Mouse (Mus musculus): ENCODE measurements around the gene Nlrp6. TPM values are rescaled to one million over a fixed set of nuclear protein-coding genes. Genes with fewer than 3 reads are reported as not detected.

Nlrp6 gene
- polyA plus RNA-seq, 1 experiment from 2014 or later = 1.3 TPM

DNA sequence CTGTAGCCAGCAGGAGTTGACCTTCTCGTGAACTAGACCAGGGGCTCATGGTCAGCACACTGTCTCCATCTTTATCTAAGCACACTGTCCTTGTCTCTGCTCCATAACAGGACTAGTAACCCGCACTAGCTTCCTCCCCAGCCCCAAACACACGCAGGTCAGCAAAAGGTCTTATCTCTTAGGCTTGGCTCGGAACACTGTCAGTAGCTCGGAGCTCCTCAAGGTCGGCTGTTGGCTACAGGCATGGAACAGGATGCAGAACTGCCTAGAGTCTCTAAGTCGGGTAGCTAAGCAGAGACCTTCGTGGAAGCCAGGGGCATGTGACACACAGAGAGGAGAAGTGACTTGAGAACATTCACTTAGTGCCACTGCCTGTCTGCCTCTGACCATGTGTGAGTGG is 27.5 kb downstream of the Nlrp6 start:
- H3K9ac ChIP-seq (ENCODE audit: low read depth, low read length) = no peak overlapping the region
- no peak overlapping the region for H3K4me2 ChIP-seq
- H3K4me1 ChIP-seq (replicated peaks; ENCODE audit: control insufficient read depth, insufficient read depth, low read length) = peaks cover 19% of the 10 kb centered on the region
- no peak overlapping the region for H3K4me3 ChIP-seq (ENCODE audit: low read depth, low read length)
- ATAC-seq (replicated peaks; ENCODE audit: low FRiP score) (no peak), DNase-seq (ENCODE audit: low spot score) (peak; percentile 32)
- H3K27me3 ChIP-seq (replicated peaks; ENCODE audit: control insufficient read depth, insufficient read depth, low read length) = no peaks in the 10 kb centered on the region
- H3K9me3 ChIP-seq (ENCODE audit: control insufficient read depth, low read length) = no peaks in the 10 kb centered on the region
- WGBS = 31% methylated on average over 8 of the region's 8 CpGs
- H3K27ac ChIP-seq (ENCODE audit: low read depth, low read length) = peak overlapping the region; percentile 2; the same call in 1 of the 2 replicates
- peaks cover 7% of the 10 kb centered on the region; the same call in 1 of the 2 replicates for H3K36me3 ChIP-seq (ENCODE audit: control insufficient read depth, insufficient read depth, low read length)

DNA sequence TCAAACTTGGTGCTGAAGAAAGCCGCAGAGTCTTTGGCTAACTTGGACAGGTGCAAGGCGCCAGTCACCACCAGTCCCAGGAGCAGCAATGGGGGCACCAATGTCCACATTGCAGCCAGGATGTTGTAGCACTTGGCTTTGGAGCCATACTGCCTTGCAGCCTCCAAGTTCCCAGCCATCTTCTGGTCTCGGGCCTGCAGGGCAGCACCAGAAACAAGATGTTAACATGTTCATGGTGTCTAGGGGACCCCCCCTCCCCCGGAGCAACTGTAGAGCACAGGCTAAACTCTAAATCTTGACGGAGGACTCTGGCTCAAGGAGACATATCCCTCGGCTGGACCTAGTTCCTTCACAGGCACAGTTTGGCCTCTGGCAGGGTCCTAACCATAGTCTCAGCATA is 28.6 kb downstream of the Nlrp6 start:
- Histone ChIP-seq H3K9ac (ENCODE audit: low read depth, low read length) (no peak overlapping the region), H3K9me3 (ENCODE audit: control insufficient read depth, low read length) (no peaks in the 10 kb centered on the region), H3K4me3 (ENCODE audit: low read depth, low read length) (no peak overlapping the region), H3K27ac (ENCODE audit: low read depth, low read length) (no peak overlapping the region), H3K36me3 (ENCODE audit: control insufficient read depth, insufficient read depth, low read length) (peaks cover 7% of the 10 kb centered on the region; the same call in 1 of the 2 replicates), H3K4me1 (replicated peaks; ENCODE audit: control insufficient read depth, insufficient read depth, low read length) (peaks cover 24% of the 10 kb centered on the region), H3K4me2 (no peak overlapping the region), H3K27me3 (replicated peaks; ENCODE audit: control insufficient read depth, insufficient read depth, low read length) (no peaks in the 10 kb centered on the region)
- no peak for ATAC-seq (replicated peaks; ENCODE audit: low FRiP score)
- WGBS = 86% methylated on average over 6 of the region's 6 CpGs
- no peak for DNase-seq (ENCODE audit: low spot score)

DNA sequence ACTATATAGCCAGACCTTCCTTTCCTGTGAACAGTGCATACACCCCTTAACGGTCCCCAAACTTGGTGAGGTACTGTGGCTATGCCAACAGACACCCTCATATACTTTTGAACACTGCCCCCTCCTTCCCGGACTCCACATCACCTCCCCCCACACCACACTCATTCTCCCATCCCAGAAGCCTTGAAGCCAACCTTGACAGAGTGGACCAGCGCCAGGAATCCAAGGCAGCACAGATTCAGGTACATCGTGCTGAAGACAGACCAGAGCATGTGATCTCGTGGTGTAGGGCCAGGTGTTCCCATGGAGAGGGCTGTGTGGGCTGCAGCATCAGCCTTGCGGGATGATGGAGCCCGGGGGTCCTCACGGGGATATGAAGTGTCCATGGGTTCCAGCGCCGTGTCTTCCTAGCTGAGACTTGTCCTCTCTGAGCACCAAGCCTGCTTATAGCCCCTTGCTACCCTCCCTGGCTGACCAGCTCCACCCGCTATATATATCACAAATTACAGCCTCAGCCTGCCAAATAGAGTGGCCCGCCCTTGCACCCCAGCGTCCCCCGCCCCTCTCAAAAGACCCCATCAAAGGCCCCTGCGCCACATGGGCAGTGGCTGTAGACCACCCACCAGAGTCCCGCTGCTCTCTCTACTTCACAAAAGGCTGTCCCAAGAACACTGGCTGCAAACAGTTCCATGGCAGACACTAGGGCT is 29.3 kb downstream of the Nlrp6 start, which contains the start of gene Ifitm5:
Gene Ifitm5, minus strand, starts transcription at position 468 of the 707 bp plus-strand sequence.
- H3K4me2 ChIP-seq = no peak within 1 kb of the TSS
- no peak within 1 kb of the TSS for H3K4me3 ChIP-seq (ENCODE audit: low read depth, low read length)
- H3K27me3 ChIP-seq (replicated peaks; ENCODE audit: control insufficient read depth, insufficient read depth, low read length) = no peaks in the 10 kb centered on the region
- ATAC-seq (replicated peaks; ENCODE audit: low FRiP score) (no peak), DNase-seq (ENCODE audit: low spot score) (no peak)
- H3K27ac ChIP-seq (ENCODE audit: low read depth, low read length) = no peak within 1 kb of the TSS
- no peak within 1 kb of the TSS for H3K9ac ChIP-seq (ENCODE audit: low read depth, low read length)
- H3K9me3 ChIP-seq (ENCODE audit: control insufficient read depth, low read length) = no peaks in the 10 kb centered on the region
- H3K36me3 ChIP-seq (ENCODE audit: control insufficient read depth, insufficient read depth, low read length) = peaks cover 7% of the 10 kb centered on the region; the same call in 1 of the 2 replicates
- H3K4me1 ChIP-seq (replicated peaks; ENCODE audit: control insufficient read depth, insufficient read depth, low read length) = peaks cover 24% of the 10 kb centered on the region
- WGBS = 86% methylated on average over 16 of the region's 16 CpGs

DNA sequence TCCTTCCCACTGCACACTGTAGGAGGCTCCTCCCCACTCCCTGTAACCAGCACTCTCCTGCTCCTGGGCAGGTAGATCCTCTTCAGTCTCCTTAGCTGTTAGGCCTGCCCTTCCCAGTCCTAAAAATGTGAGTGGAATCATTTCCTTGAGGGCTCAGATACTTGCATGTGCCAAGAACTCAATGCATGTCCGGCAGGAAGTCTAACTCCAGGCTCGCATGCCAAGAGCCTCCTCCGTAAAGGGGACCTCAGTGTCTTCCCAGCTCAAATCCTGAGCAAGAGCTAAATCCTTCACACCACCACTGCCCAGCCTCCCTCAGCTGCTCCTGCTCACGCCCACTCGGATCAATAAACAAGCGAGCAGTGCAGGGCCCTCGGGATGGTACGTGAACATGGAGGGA is 30.3 kb downstream of the Nlrp6 start:
- H3K4me1 ChIP-seq (replicated peaks; ENCODE audit: control insufficient read depth, insufficient read depth, low read length) = peaks cover 25% of the 10 kb centered on the region
- no peak for ATAC-seq (replicated peaks; ENCODE audit: low FRiP score)
- no peaks in the 10 kb centered on the region for H3K9me3 ChIP-seq (ENCODE audit: control insufficient read depth, low read length)
- H3K4me2 ChIP-seq = no peak overlapping the region
- H3K27ac ChIP-seq (ENCODE audit: low read depth, low read length) = no peak overlapping the region
- H3K36me3 ChIP-seq (ENCODE audit: control insufficient read depth, insufficient read depth, low read length) = peaks cover 4% of the 10 kb centered on the region; the same call in 1 of the 2 replicates
- WGBS = 64% methylated on average over 8 of the region's 8 CpGs
- DNase-seq (ENCODE audit: low spot score) = no peak
- H3K4me3 ChIP-seq (ENCODE audit: low read depth, low read length) = no peak overlapping the region
- H3K9ac ChIP-seq (ENCODE audit: low read depth, low read length) = no peak overlapping the region
- H3K27me3 ChIP-seq (replicated peaks; ENCODE audit: control insufficient read depth, insufficient read depth, low read length) = no peaks in the 10 kb centered on the region

DNA sequence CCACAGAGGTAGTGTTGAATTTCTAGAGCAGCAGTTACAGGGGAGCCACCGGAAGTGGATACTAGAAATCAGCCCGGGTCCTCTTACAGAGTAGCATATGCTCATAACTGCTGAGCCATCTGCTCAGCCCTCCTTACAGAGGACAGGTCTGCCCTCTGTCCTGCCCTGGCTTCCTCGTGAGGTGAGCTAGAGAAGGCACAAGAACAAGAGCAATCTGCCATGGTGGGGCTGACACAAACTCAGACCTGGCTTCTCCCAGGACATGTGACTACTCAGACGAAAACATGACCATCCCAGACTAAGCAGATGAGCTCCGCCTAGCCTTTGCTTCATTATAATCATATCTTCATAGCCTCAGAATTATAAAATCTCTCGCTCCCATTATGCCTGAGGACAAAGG is 31.1 kb downstream of the Nlrp6 start:
- Histone ChIP-seq H3K9me3 (ENCODE audit: control insufficient read depth, low read length) (no peaks in the 10 kb centered on the region), H3K4me2 (no peak overlapping the region), H3K27ac (ENCODE audit: low read depth, low read length) (no peak overlapping the region), H3K4me3 (ENCODE audit: low read depth, low read length) (no peak overlapping the region), H3K36me3 (ENCODE audit: control insufficient read depth, insufficient read depth, low read length) (peaks cover 3% of the 10 kb centered on the region; the same call in 1 of the 2 replicates), H3K4me1 (replicated peaks; ENCODE audit: control insufficient read depth, insufficient read depth, low read length) (peaks cover 21% of the 10 kb centered on the region), H3K27me3 (replicated peaks; ENCODE audit: control insufficient read depth, insufficient read depth, low read length) (no peaks in the 10 kb centered on the region), H3K9ac (ENCODE audit: low read depth, low read length) (no peak overlapping the region)
- no peak for DNase-seq (ENCODE audit: low spot score)
- no peak for ATAC-seq (replicated peaks; ENCODE audit: low FRiP score)
- 73% methylated on average over 6 of the region's 6 CpGs for WGBS

DNA sequence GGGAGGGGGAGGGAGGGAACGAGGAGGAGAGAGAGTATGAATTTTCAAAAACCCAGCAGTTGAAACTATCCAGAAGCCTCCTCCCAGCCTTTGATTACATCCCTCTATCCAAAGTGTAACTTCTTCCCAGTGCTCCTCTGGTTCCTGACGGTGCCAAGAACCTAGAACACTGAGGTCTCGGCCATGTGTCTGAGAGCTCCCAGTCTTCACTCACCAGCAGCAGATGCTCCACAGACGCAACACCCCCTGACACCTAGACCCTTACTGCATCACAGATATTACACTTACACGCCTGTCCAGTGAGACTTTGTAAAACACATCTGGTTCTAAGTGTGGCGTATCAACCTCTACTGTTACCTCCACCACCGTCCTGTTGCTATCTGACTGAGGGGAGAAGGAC is 31.7 kb downstream of the Nlrp6 start:
- WGBS = 71% methylated on average over 7 of the region's 7 CpGs
- Histone ChIP-seq H3K9ac (ENCODE audit: low read depth, low read length) (no peak overlapping the region), H3K4me1 (replicated peaks; ENCODE audit: control insufficient read depth, insufficient read depth, low read length) (peaks cover 15% of the 10 kb centered on the region), H3K27ac (ENCODE audit: low read depth, low read length) (no peak overlapping the region), H3K9me3 (ENCODE audit: control insufficient read depth, low read length) (no peaks in the 10 kb centered on the region), H3K36me3 (ENCODE audit: control insufficient read depth, insufficient read depth, low read length) (peaks cover 3% of the 10 kb centered on the region; the same call in 1 of the 2 replicates), H3K4me3 (ENCODE audit: low read depth, low read length) (no peak overlapping the region), H3K4me2 (no peak overlapping the region), H3K27me3 (replicated peaks; ENCODE audit: control insufficient read depth, insufficient read depth, low read length) (no peaks in the 10 kb centered on the region)
- ATAC-seq (replicated peaks; ENCODE audit: low FRiP score) (no peak), DNase-seq (ENCODE audit: low spot score) (no peak)

DNA sequence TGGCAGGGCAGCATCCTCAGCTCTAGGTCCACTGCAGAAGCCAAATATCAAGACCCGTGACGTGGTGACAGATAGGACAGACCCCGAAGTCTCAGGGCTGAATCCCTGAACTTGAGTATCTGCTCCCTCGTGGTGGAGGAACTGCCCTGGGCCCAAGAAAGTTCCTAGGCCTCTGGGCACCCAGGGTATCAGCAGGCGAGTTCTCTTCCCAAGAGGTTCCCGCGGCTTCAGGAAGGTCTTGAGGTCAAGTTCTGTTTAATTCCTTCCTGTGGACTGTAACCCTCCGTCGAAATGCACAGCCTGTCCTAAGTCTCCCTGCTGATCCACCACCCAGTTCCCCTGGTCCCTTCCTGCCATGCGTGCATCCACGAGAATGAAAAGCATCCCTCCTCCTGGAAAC is 32.4 kb downstream of the Nlrp6 start:
- Histone ChIP-seq H3K4me1 (replicated peaks; ENCODE audit: control insufficient read depth, insufficient read depth, low read length) (peaks cover 12% of the 10 kb centered on the region), H3K4me2 (no peak overlapping the region; the same call in 1 of the 2 replicates)

DNA sequence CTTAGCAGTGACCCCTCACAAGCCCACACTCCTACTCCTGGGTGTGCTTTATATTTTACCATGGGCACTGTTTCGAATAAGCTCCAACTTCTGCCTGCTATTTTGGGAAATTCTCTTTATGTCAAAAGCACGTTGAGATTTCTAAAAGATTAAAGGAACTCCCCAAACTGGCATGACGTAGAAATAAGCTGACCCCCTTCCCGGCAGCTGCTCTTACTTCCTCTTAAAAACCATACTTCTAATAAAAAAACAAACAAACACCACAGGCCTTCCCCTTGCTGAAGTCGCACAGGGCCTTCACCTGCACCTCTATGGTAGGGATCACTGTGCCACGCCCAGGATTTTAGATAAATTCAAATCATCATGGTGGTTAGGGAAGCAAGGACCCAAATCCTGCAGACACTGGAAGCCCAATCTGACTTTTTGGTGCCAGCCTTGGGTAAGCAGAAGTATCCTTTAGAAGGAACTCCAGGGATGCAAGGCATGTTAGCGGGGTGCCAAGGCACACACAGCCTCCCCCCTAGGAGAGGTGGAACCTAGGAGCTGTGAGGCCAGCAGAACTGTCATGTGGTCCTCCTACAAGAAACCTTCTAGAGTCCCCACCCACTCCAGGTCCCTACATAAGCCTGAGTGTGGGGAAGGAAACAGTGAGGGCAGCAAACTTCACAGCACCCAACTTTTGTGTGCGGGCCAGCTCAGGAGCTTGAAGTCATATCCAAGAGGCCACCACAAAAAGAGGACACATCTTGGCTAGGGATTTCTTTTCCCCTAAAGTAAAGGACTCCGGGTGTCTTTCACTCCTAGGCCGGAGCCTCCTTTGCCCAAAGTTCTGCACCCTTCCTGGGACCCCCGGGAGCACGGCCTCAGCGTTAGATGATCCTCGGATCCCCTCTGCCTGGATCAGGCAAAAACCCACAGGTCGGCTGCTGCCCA is 33.4 kb downstream of the Nlrp6 start:
- ATAC-seq (replicated peaks; ENCODE audit: low FRiP score) (no peak), DNase-seq (ENCODE audit: low spot score) (no peak)
- no peaks in the 10 kb centered on the region for H3K27me3 ChIP-seq (replicated peaks; ENCODE audit: control insufficient read depth, insufficient read depth, low read length)
- peak overlapping the region; percentile 12; the same call in 1 of the 2 replicates for H3K9ac ChIP-seq (ENCODE audit: low read depth, low read length)
- H3K4me2 ChIP-seq = peak overlapping the region; percentile 70
- no peak overlapping the region for H3K27ac ChIP-seq (ENCODE audit: low read depth, low read length)
- no peaks in the 10 kb centered on the region for H3K9me3 ChIP-seq (ENCODE audit: control insufficient read depth, low read length)
- H3K36me3 ChIP-seq (ENCODE audit: control insufficient read depth, insufficient read depth, low read length) = peaks cover 3% of the 10 kb centered on the region; the same call in 1 of the 2 replicates
- WGBS = 47% methylated on average over 15 of the region's 15 CpGs
- peaks cover 12% of the 10 kb centered on the region for H3K4me1 ChIP-seq (replicated peaks; ENCODE audit: control insufficient read depth, insufficient read depth, low read length)
- H3K4me3 ChIP-seq (ENCODE audit: low read depth, low read length) = peak overlapping the region; percentile 58

More for the DNA sequence above, 32.4 kb downstream of the Nlrp6 start:
- Histone ChIP-seq H3K27ac (ENCODE audit: low read depth, low read length) (no peak overlapping the region), H3K9me3 (ENCODE audit: control insufficient read depth, low read length) (no peaks in the 10 kb centered on the region), H3K9ac (ENCODE audit: low read depth, low read length) (no peak overlapping the region), H3K36me3 (ENCODE audit: control insufficient read depth, insufficient read depth, low read length) (peaks cover 3% of the 10 kb centered on the region; the same call in 1 of the 2 replicates), H3K27me3 (replicated peaks; ENCODE audit: control insufficient read depth, insufficient read depth, low read length) (no peaks in the 10 kb centered on the region), H3K4me3 (ENCODE audit: low read depth, low read length) (no peak overlapping the region)
- 61% methylated on average over 11 of the region's 11 CpGs for WGBS
- ATAC-seq (replicated peaks; ENCODE audit: low FRiP score) = no peak
- DNase-seq (ENCODE audit: low spot score) = no peak

Measured in liver, embryonic 11.5 days (tissue).